Mouse (Mus musculus) CH12.LX (cell line): Measurements from ENCODE around the gene Card19. TPM values are rescaled to one million over a fixed set of nuclear protein-coding genes. Genes with fewer than 3 reads are reported as not detected.
A peak's percentile ranks its signal among the peaks of the same experiment; 100 is the strongest.

Experiments used
- DNase-seq: peaks from one replicate; pipeline ENCODE4 v3.0.0-alpha.2; 2013; ENCODE audit errors: extremely low read depth
- H3K27ac ChIP-seq: 2 replicates; pipeline ENCODE4 v1.5.1; 2012; ENCODE audit warnings: low read depth, mild to moderate bottlenecking, control low read depth, moderate library complexity; ENCODE audit not compliant: insufficient read depth
- H3K27me3 ChIP-seq: replicated peaks from 2 replicates; pipeline ENCODE3; 2012; ENCODE audit warnings: inconsistent platforms
- H3K36me3 ChIP-seq, 2 experiments: replicated peaks in 1 of 2; 2 replicates each; pipeline versions ENCODE3 to v1.6.1; 2012; ENCODE audit warnings: inconsistent platforms in 1 of 2, low read length in 1 of 2, mild to moderate bottlenecking in 1 of 2, mixed read lengths in 1 of 2, moderate library complexity in 1 of 2; ENCODE audit not compliant: control insufficient read depth in 1 of 2, insufficient read depth in 1 of 2
- H3K4me1 ChIP-seq, 2 experiments: 2 replicates each; pipeline ENCODE4 v1.6.1; 2012; ENCODE audit warnings: inconsistent platforms in 1 of 2, moderate library complexity in 1 of 2; ENCODE audit not compliant: insufficient read depth in 2 of 2, control insufficient read depth in 1 of 2
- H3K4me2 ChIP-seq: 2 replicates; pipeline ENCODE4 v1.6.1; 2012; ENCODE audit warnings: low read depth, mild to moderate bottlenecking, control low read depth; ENCODE audit not compliant: poor library complexity, insufficient read depth, severe bottlenecking
- H3K4me3 ChIP-seq, 3 experiments: fragments of 150-350 bp in 1 of 3; sonication (generic) in 1 of 3; replicated peaks in 1 of 3; 2 replicates each; pipeline versions ENCODE3 to v1.5.1; 2011 to 2012; ENCODE audit warnings: low read depth in 2 of 3, low read length in 2 of 3, mild to moderate bottlenecking in 2 of 3, moderate library complexity in 2 of 3, control low read depth in 1 of 3, improper control_type of control experiment in 1 of 3, inconsistent platforms in 1 of 3, mixed read lengths in 1 of 3; ENCODE audit not compliant: poor library complexity in 1 of 3
- H3K79me2 ChIP-seq: replicated peaks from 2 replicates; pipeline ENCODE4 v1.6.1; 2012; ENCODE audit warnings: mild to moderate bottlenecking, moderate library complexity; ENCODE audit not compliant: control insufficient read depth, poor library complexity, insufficient read depth, severe bottlenecking; ENCODE audit errors: extremely low read depth
- H3K9ac ChIP-seq: 2 replicates; pipeline ENCODE4 v1.6.1; 2012; ENCODE audit warnings: low read depth, mild to moderate bottlenecking, control low read depth, moderate library complexity; ENCODE audit not compliant: insufficient read depth
- H3K9me3 ChIP-seq: replicated peaks from 2 replicates; pipeline ENCODE3; 2012; ENCODE audit warnings: low read length, inconsistent platforms, mixed read lengths
- BHLHE40 ChIP-seq: IDR thresholded peaks from 2 replicates; pipeline ENCODE4 v1.6.1; 2011; ENCODE audit warnings: mild to moderate bottlenecking, low read depth, low read length, improper control_type of control experiment
- CHD1 ChIP-seq: IDR thresholded peaks from 2 replicates; pipeline ENCODE4 v1.6.1; 2012; ENCODE audit warnings: low read depth, low read length, improper control_type of control experiment, inconsistent platforms
- CHD2 ChIP-seq: IDR thresholded peaks from 2 replicates; pipeline ENCODE4 v1.6.1; 2011; ENCODE audit warnings: low read length, improper control_type of control experiment
- CTCF ChIP-seq, 2 experiments: IDR thresholded peaks in 1 of 2; conservative IDR thresholded peaks in 1 of 2; 2 replicates each; pipeline ENCODE4 v1.5.1; 2011 to 2012; ENCODE audit warnings: low read depth in 2 of 2, low read length in 2 of 2, improper control_type of control experiment in 1 of 2, inconsistent platforms in 1 of 2, mild to moderate bottlenecking in 1 of 2, moderate library complexity in 1 of 2
- GABPA ChIP-seq: IDR thresholded peaks from 2 replicates; pipeline ENCODE4 v1.6.1; 2012; ENCODE audit warnings: low read depth, low read length, improper control_type of control experiment, inconsistent platforms; ENCODE audit not compliant: insufficient replicate concordance
- HCFC1 ChIP-seq: IDR thresholded peaks from 2 replicates; pipeline ENCODE4 v1.6.1; 2012; ENCODE audit warnings: low read depth, mild to moderate bottlenecking, inconsistent platforms, low read length, improper control_type of control experiment
- IRF4 ChIP-seq: IDR thresholded peaks from 2 replicates; pipeline ENCODE4 v1.6.1; 2014; ENCODE audit warnings: low read depth, mild to moderate bottlenecking, inconsistent platforms, low read length, improper control_type of control experiment
- JUN ChIP-seq: IDR thresholded peaks from 2 replicates; pipeline ENCODE4 v1.6.1; 2011; ENCODE audit warnings: low read depth, mild to moderate bottlenecking, low read length, improper control_type of control experiment, moderate library complexity; ENCODE audit not compliant: insufficient read depth
- MAZ ChIP-seq: IDR thresholded peaks from 2 replicates; pipeline ENCODE4 v1.6.1; 2012; ENCODE audit warnings: low read depth, mild to moderate bottlenecking, inconsistent platforms, low read length, improper control_type of control experiment, moderate library complexity
- MEF2A ChIP-seq: IDR thresholded peaks from 2 replicates; pipeline ENCODE4 v1.6.1; 2014; ENCODE audit warnings: low read depth, mild to moderate bottlenecking, inconsistent platforms, low read length, improper control_type of control experiment, borderline replicate concordance
- MXI1 ChIP-seq: IDR thresholded peaks from 2 replicates; pipeline ENCODE4 v1.6.1; 2011; ENCODE audit warnings: mild to moderate bottlenecking, low read depth, low read length, improper control_type of control experiment
- NELFE ChIP-seq: IDR thresholded peaks from 2 replicates; pipeline ENCODE4 v1.6.1; 2011; ENCODE audit warnings: low read depth, low read length, improper control_type of control experiment
- NRF1 ChIP-seq: IDR thresholded peaks from 2 replicates; pipeline ENCODE4 v1.6.1; 2014; ENCODE audit warnings: low read depth, mild to moderate bottlenecking, inconsistent platforms, low read length, improper control_type of control experiment, moderate library complexity
- PAX5 ChIP-seq: IDR thresholded peaks from 2 replicates; pipeline ENCODE4 v1.6.1; 2012; ENCODE audit warnings: low read length, inconsistent platforms, mixed read lengths
- SIN3A ChIP-seq: IDR thresholded peaks from 2 replicates; pipeline ENCODE4 v1.6.1; 2012; ENCODE audit warnings: low read length, improper control_type of control experiment, inconsistent platforms
- TBP ChIP-seq: conservative IDR thresholded peaks from 2 replicates; pipeline ENCODE4 v1.6.1; 2011; ENCODE audit warnings: low read depth, low read length, improper control_type of control experiment
- USF1 ChIP-seq: IDR thresholded peaks from 2 replicates; pipeline ENCODE4 v1.6.1; 2014; ENCODE audit warnings: low read depth, mild to moderate bottlenecking, inconsistent platforms, low read length, improper control_type of control experiment
- USF2 ChIP-seq: conservative IDR thresholded peaks from 2 replicates; pipeline ENCODE4 v1.6.1; 2011; ENCODE audit warnings: low read depth, low read length, improper control_type of control experiment
- ZKSCAN1 ChIP-seq: IDR thresholded peaks from 2 replicates; pipeline ENCODE4 v1.6.1; 2012; ENCODE audit warnings: low read depth, inconsistent platforms, low read length, improper control_type of control experiment, borderline replicate concordance
- dilution Hi-C: fragments of 300-500 bp; cut with MboI; formaldehyde crosslinking; loops from 2 replicates; pipeline ENCODE4 v1.14.3; 2020; ENCODE audit warnings: low sequenced_read_pairs; ENCODE audit not compliant: extremely low pct_unique_long_range_greater_than_20kb, extremely low pct_ligation_motif_present
- in situ Hi-C: fragments of 300-500 bp; cut with MboI; formaldehyde crosslinking; loops from 3 replicates; pipeline ENCODE4 v1.14.3; 2019; ENCODE audit warnings: low sequenced_read_pairs, low pct_ligation_motif_present, low pct_unique_long_range_greater_than_20kb, mixed read lengths
- polyA plus RNA-seq: library from polyadenylated mRNA; unstranded; fragments of >175 nt; gene quantifications from 2 replicates; pipeline ENCODE4 v1.2.1, GENCODE M21; 2012; ENCODE audit warnings: low read depth; ENCODE audit not compliant: insufficient read length
- total RNA-seq, 2 experiments: library from RNA; depleted of rRNA; stranded (reverse); fragments of 300-350 nt in 1 of 2; fragments of >200 nt in 1 of 2; gene quantifications; 2 replicates each; pipeline ENCODE4 v1.2.3; 2012 to 2014

The Card19 gene
- total and polyA plus RNA-seq, 3 experiments: 3.9 to 9.3 (median 5.2) TPM

GRCm38 (mm10) chr13:49216808-49217561, 1.1 kb upstream of the Card19 start:
- Histone ChIP-seq H3K36me3 (no peaks in the 10 kb centered on the region), H3K4me2 (peak overlapping the region; percentile 63; the same call in 1 of the 2 replicates), H3K27ac (no peak overlapping the region), H3K27me3 (peaks cover 32% of the 10 kb centered on the region), H3K9me3 (peaks cover 5% of the 10 kb centered on the region)
- dilution Hi-C loops: no loop called here
- TF ChIP-seq TBP: no peak
- TF ChIP-seq JUN: no peak
- TF ChIP-seq GABPA: no peak
- TF ChIP-seq MEF2A: no peak
- no peak for TF ChIP-seq CTCF (conservative IDR thresholded peaks at IDR 0.05 in 1 of 2, IDR thresholded peaks at IDR 0.05 in 1 of 2; ENCODE audit: low read depth in 2 of 2, low read length in 2 of 2)
- no peak for TF ChIP-seq USF2
- TF ChIP-seq CHD1: no peak
- TF ChIP-seq NELFE: no peak
- no peak for TF ChIP-seq SIN3A
- TF ChIP-seq NRF1: no peak
- TF ChIP-seq ZKSCAN1: no peak
- TF ChIP-seq MAZ: no peak
- TF ChIP-seq, all 38 proteins: peak for 0
- no peak overlapping the region for H3K9ac ChIP-seq
- H3K4me1 ChIP-seq: peaks cover 0 to 21% of the 10 kb centered on the region in 2 experiments; a peak in 2 of 4 replicates
- no peak for DNase-seq
- in situ Hi-C loops: no loop called here
- H3K79me2 ChIP-seq: no peaks in the 10 kb centered on the region
- H3K4me3 ChIP-seq: no peak overlapping the region

- H3K27me3 ChIP-seq: peaks cover 32% of the 10 kb centered on the region
- no peak overlapping the region for H3K27ac ChIP-seq
- H3K4me1 ChIP-seq: peaks cover 0 to 21% of the 10 kb centered on the region in 2 experiments; a peak in 2 of 4 replicates
- H3K4me2 ChIP-seq: peak overlapping the region; percentile 63
- H3K4me3 ChIP-seq: peak overlapping the region; percentile 48 to 85 (median 64)
- TF ChIP-seq MXI1 (peak; percentile 40; the same call in 1 of the 2 replicates), USF1 (no peak), CHD2 (0 out of 2 replicates have a peak, but pooled peaks have one; percentile 19), HCFC1 (no peak), NELFE (peak; percentile 69; the same call in 1 of the 2 replicates), ZKSCAN1 (no peak), BHLHE40 (0 out of 2 replicates have a peak, but pooled peaks have one; percentile 23), PAX5 (no peak), IRF4 (0 out of 2 replicates have a peak, but pooled peaks have one; percentile 20), GABPA (no peak)
- H3K9ac ChIP-seq: peak overlapping the region; percentile 55
- H3K79me2 ChIP-seq: no peaks in the 10 kb centered on the region
- peaks cover 4% of the 10 kb centered on the region for H3K9me3 ChIP-seq
- dilution Hi-C loops: no loop called here
- no peak for DNase-seq
- no peaks in the 10 kb centered on the region for H3K36me3 ChIP-seq
- in situ Hi-C loops: no loop called here
These were observed 349 bp upstream of the Card19 start for GRCm38 (mm10) chr13:49216220-49216552.
